Mouse (Mus musculus) layer of hippocampus, adult 18-20 months (tissue): ENCODE data around the gene Thbd. TPM values are rescaled to one million over a fixed set of nuclear protein-coding genes. Genes with fewer than 3 reads are reported as not detected.

Experiments
- DNase-seq, 2 experiments: peaks; one replicate each; pipeline ENCODE4 v3.0.0; 2022; ENCODE audit warnings: low spot score in 2 of 2
- total RNA-seq, 2 experiments: library from RNA; stranded (reverse); gene quantifications; 2 replicates each; pipeline ENCODE4 v1.2.3; 2021

Thbd gene
- total RNA-seq, 2 experiments from 2014 or later: 5.8 to 7.3 TPM

- DNase-seq: no peak
Observed at GRCm38 (mm10) chr2:148425709-148426382, 17.9 kb upstream of the Thbd start.

DNA sequence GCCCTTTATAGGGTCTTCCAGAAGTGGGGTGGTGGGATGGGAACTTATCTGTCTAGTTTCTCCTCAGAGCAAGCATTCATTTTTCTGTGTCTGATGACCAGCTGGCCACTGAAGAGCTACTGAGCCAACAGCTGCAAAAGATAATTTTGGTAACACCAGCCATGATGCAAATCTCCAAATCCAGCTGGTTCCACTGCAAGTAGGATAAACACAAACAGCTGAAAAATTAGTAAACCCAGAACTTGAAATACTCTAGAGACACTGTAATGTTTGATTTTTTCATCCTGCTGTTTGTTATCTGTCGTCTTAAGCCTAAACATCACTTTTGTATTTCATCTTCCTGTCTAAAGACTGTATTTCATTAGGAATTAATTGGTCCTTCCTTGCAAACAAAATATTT is 13.7 kb upstream of the Thbd start:
- no peak for DNase-seq

DNA sequence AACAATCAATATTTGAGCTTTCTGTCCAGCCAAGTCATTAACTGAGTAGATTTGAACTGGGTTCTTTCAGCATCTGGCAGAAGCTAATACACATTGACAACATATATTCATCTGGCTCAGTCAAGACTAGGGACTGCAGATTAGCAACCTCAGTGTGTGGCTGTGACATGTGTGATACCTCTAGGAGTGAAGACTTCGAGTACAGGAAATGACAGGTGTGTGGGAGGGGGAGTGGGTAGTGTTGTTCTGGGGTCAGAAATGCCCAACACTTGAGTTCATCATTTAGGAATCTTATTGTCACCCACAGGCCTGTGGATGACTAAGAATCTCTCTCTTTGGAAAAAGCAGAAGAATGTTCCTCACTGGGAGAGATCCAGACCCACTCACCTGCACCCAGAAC is 13.1 kb upstream of the Thbd start:
- DNase-seq: no peak

- DNase-seq: no peak
Observed at GRCm38 (mm10) chr2:148419776-148420175, 11.8 kb upstream of the Thbd start.

GRCm38 (mm10) chr2:148419151-148419550 is 11.2 kb upstream of the Thbd start:
- DNase-seq: no peak

GRCm38 (mm10) chr2:148409821-148410220 is 1.8 kb upstream of the Thbd start:
- DNase-seq: no peak

GRCm38 (mm10) chr2:148409141-148409540 is 1.2 kb upstream of the Thbd start:
- DNase-seq: peak in 1 of 2 experiments; percentile 90

DNA sequence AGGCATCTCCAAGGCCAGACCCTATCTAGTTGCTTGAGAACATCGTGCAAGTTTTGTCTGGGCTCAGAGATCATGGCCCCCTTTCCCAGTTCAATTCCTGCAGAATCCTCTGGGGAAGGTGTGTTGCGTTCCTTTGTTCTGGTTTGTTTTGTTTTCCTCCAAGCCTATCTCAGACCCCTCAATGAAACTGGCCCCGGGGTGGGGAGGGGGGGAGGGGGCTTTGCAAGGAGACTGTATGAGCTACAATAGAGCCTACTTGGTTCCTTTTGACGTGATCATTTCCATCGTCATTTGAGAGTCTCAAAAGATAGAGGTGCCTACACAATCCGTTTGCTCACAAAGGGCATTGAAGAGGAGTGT is 753 bp upstream of the Thbd start:
- no peak for DNase-seq

GRCm38 (mm10) chr2:148406971-148407869 is 768 bp downstream of the Thbd start:
- DNase-seq: no peak

DNA sequence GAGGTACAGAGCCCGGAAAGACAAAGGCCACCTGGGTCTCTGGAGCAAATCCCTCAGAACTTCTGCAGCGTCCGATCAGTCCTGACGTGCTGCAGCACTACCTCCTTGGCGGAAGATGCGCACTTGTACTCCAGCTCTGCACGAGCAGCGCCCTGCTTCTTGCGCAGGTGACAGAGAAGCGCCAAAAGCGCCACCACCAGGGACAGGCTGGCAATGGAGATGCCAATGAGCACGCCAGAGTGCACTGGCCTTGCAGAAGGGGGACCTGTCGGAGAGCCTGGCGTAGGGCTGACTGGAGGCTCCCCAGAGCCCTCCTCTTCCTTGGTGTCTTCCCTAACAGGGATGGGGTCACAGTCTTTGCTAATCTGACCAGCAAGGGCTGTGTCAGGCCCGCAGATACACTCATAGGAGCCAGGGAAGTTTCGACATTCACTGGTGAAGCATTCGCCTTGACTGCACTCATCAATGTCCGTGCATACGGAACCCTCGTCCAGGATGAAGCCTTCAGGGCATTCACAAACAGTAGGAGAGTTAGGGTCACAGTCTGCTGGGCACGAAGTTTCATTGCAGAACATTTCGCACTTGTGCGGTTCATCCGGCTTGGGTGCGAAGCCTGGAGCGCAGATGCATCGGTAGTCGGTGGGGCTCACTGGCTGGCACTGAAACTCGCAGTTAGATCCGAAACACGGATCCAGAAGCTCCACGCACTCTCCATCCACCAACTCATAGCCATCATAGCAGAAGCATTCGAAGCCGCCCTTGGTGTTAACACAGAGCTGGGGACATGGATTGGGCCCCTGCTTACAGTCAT is 1.6 kb downstream of the Thbd start:
- DNase-seq: no peak

DNA sequence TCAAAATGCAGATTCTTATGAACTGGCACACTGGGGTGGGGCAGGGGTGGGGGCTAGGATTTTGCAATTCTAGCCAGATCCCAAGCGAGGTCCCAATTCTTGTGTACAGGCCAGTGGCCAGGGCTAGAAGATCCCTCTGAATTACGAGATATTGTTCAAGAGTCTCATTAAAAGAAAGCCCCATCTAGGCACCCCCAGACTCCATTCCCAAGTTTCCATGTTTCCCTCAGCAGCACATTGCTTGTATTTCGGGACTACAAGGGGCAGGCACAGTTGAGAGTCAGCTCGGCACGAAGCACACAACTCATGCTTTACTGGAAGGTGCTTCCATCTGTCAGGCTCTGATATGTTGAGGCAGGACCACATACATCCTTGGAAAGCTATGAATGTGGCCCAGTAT is 3.1 kb downstream of the Thbd start:
- DNase-seq: no peak

DNA sequence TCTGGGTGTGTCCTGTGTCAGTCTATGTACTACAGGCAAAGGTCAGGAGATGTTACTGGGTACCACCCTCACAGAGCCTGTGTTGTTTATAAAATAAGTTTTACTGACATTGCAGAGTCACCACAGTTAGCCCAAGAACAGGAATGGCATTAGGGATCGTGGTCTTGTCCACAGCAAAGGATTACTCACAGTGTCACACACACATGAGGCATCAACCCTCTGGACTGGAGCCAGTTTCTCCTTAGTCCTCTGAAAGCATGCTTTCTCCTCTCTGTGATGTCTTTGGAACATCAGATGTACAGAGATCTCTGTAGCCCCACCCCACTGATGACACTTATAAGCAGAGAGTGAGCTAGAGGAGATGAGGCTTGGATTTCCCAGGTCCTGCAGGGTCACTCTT is 5.8 kb downstream of the Thbd start:
- no peak for DNase-seq

DNA sequence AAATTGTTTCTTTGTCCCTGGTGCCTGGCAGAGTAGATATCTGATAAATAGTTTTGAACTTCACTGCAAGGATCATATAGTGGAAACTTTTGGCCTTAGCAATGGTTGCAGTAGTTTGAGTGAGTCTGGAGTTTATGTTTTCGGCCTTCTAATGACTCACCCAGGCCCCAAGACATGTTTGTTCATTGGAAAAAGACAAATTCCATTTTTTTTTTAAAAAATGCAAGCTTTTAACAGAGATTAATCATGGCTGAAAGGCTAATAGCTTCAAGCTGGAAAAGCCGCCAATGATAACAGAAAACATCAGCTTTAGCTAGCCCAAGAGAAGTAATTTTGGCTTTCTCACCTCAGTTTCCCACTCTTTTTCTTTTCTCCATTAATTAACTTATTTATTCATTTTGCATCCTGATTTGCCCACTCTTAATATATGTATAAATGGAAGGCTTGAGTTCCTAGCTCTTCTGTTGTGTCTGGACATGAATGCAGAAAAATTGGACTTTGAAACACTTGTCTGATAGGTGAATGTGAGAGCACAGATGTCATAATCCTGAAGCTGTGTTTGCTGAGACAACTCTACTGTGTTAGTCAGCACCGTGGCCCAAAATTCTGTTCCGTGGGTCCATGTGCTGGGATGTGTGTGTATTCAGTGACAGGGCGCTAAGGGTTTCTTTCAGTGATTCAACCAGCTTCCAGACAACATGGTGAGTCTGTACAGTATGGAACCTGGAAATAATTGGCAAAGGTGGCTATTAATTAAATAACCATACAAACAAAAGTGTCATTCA is 8.9 kb downstream of the Thbd start:
- DNase-seq: no peak

DNA sequence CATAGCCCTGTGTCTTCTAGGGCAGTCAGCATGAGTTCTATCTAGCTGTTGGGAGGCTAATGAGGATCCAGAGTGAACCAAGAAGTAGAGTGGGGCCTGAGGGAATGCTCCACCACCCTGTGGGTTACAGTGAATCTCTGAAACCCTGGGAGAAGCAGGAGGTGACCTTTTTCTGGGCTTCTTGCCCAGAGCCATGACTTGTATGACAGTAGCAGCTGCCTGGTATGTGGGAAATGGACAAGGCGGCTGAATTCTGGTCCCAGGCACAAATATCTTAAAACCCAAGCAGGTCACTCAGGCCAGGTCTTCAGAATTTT is 10.2 kb downstream of the Thbd start:
- DNase-seq: no peak

DNA sequence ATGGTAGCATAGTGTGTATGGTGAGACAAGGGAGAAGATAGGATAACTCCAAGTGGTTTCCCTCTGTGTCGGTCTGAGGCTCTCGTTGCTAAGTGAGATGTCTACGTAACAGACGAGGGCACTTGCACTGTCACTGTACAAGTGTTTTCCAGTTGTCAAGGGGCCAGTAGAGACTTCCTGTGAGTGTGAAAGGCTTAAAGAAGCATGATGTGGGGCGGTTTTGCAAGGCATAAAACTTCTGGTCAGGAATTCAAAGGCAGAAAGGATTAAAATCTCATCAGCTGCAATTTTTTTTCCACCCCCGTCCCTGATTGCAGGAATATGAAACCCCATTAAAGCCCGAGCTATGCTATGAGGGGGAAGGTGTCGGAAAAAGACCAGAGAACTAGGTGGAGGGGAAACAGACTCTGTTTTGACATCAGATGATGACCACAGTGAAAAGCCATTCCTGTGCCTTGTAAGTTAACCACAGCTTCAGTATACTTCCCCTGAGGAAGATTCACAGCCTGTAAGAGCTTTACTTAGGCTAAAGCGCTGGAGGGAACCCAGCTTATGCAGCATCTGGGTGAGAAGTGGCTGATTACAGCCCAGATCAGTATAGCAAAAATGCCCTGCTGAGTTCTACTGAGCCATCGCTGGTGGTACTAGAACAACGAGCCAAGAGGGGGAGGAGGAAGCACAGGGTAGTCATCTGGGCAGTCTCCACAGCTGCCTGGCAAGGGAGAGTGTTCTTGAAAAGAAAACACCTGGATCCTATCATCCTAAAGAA is 10.8 kb downstream of the Thbd start:
- DNase-seq: no peak

- peak in 1 of 2 experiments; percentile 49 for DNase-seq
Observed at GRCm38 (mm10) chr2:148396209-148396608, 11.8 kb downstream of the Thbd start.

DNA sequence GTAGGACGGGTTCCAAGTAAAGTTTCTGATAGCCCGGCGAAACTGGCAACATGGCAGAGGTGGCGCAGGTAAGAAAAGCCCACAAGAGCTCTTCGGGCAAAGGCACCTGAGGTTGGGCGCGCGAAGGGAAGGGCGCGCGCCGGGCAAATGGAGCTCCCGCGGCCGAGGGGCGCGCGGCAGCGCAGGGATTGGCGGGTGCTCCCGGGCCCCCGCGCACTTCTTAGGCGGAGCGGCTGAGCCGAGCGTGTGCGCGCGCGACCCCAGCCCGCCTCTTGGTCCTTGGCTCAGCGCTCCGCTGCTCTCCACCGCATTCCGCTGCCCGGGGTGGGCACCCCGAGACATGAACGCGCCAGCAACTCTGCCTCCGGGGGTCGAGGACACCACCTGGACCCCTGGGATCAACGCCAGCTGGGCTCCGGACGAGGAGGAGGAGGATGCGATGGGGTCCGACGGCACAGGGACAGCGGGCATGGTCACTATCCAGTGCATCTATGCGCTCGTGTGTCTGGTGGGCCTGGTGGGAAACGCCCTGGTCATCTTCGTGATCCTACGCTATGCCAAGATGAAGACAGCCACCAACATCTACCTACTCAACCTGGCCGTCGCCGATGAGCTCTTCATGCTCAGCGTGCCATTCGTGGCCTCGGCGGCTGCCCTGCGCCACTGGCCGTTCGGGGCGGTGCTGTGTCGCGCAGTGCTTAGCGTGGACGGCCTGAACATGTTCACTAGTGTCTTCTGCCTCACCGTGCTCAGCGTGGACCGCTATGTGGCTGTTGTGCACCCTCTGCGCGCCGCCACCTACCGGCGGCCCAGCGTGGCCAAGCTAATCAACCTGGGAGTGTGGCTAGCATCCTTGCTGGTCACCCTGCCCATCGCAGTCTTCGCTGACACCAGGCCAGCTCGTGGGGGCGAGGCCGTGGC is 12.6 kb downstream of the Thbd start, which contains the start of gene Sstr4:
Sstr4 (plus strand) TSS at position 214 of the 921 bp plus-strand sequence.
- DNase-seq: peak; percentile 73 to 81

DNA sequence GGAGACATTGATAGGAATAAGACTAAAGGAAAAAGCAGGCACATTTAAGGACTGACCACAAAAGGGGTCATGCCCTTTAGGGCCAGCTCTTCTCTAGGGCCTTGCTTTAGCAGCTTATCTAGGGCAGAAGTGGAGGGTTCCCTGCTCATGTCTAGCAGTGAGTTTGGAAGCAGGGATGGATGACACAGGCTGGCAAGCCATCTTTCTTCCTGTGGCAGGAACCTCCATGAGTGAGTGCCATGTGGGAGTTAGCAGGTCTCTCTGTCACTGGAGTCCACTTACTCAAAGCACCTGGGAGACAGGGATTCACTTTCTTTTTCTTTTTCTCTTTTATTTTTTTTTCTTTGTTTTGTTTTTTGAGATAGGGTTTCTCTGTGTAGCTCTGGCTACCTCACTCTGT is 14.1 kb downstream of the Thbd start:
- DNase-seq: no peak

- no peak for DNase-seq
Observed at GRCm38 (mm10) chr2:148393149-148393548, 14.8 kb downstream of the Thbd start.
